Mouse (Mus musculus): Measurements from ENCODE around the gene Fxyd1.

- TF ChIP-seq CTCF (IDR thresholded peaks at IDR 0.05; ENCODE audit: borderline replicate concordance, insufficient read depth, low read length) (no peak), POLR2A (IDR thresholded peaks at IDR 0.05; ENCODE audit: low read depth, low read length) (no peak)
These were observed 42.0 kb upstream of the Fxyd1 start for GRCm38 (mm10) chr7:31098697-31099611.

All from embryonic fibroblast, embryonic 13.5 days (primary cell).